ENCODE assay signal across 8 mouse cellular contexts in genomic region chr17:44735991-44736561, GRCm38 (mm10). TPM values are rescaled to one million over a fixed set of nuclear protein-coding genes. Genes with fewer than 3 reads are reported as not detected.
DNase-seq lines count a peak whose midpoint lies in the region; ATAC-seq and TF ChIP-seq lines count a peak whose summit lies in the region.

No protein-coding gene starts in this region.

- H3K4me2 ChIP-seq in forebrain, embryonic 13.5 days: peak overlapping the region; percentile 90
- H3K4me2 ChIP-seq in lung, embryonic 14.5 days: peak overlapping the region; percentile 93
- H3K4me2 ChIP-seq in neural tube, embryonic 15.5 days: peak overlapping the region; percentile 96

- ATAC-seq in CD4-positive, CD25-positive, alpha-beta regulatory T cell, adult 4 months: peak; percentile 56
- ATAC-seq in forebrain, embryonic 13.5 days: peak; percentile 79
- peak; percentile 77 for ATAC-seq in lung, embryonic 14.5 days (ENCODE audit: insufficient read depth)
- peak; percentile 85 for ATAC-seq in neural tube, embryonic 15.5 days (ENCODE audit: low FRiP score)

- no peaks in the 10 kb centered on the region for H3K9me3 ChIP-seq in forebrain, embryonic 13.5 days (replicated peaks)
- no peaks in the 10 kb centered on the region for H3K9me3 ChIP-seq in lung, embryonic 14.5 days (ENCODE audit: low read depth, low read length)
- no peaks in the 10 kb centered on the region for H3K9me3 ChIP-seq in neural tube, embryonic 15.5 days (replicated peaks)

- 0 out of 2 replicates have a peak, but pooled peaks have one; percentile 20 for TF ChIP-seq POLR2A in brain, embryonic 14.5 days (IDR thresholded peaks at IDR 0.05; ENCODE audit: borderline replicate concordance, extremely low read depth, insufficient read depth, insufficient read length, poor library complexity, severe bottlenecking)

- H3K27me3 ChIP-seq in forebrain, embryonic 13.5 days: peaks cover 89% of the 10 kb centered on the region
- H3K27me3 ChIP-seq in lung, embryonic 14.5 days (ENCODE audit: insufficient read depth, low read length): peaks cover 78% of the 10 kb centered on the region
- peaks cover 68% of the 10 kb centered on the region for H3K27me3 ChIP-seq in neural tube, embryonic 15.5 days (replicated peaks)

- peak overlapping the region; percentile 70 for H3K9ac ChIP-seq in forebrain, embryonic 13.5 days
- H3K9ac ChIP-seq in lung, embryonic 14.5 days: peak overlapping the region; percentile 63
- peak overlapping the region; percentile 69 for H3K9ac ChIP-seq in neural tube, embryonic 15.5 days (replicated peaks)

- no peak overlapping the region for H3K27ac ChIP-seq in forebrain, embryonic 13.5 days
- H3K27ac ChIP-seq in lung, embryonic 14.5 days (ENCODE audit: low read depth): no peak overlapping the region
- peak overlapping the region; percentile 43; the same call in 1 of the 2 replicates for H3K27ac ChIP-seq in neural tube, embryonic 15.5 days (replicated peaks)

- peak overlapping the region; percentile 64 for H3K4me3 ChIP-seq in forebrain, embryonic 13.5 days
- H3K4me3 ChIP-seq in lung, embryonic 14.5 days (ENCODE audit: low read depth, low read length): peak overlapping the region; percentile 64
- H3K4me3 ChIP-seq in neural tube, embryonic 15.5 days (replicated peaks): peak overlapping the region; percentile 76

- H3K4me1 ChIP-seq in forebrain, embryonic 13.5 days: peaks cover 42% of the 10 kb centered on the region
- H3K4me1 ChIP-seq in lung, embryonic 14.5 days (ENCODE audit: insufficient read depth): 0 out of 2 replicates have a peak, but pooled peaks cover 4% of the 10 kb centered on the region
- peaks cover 43% of the 10 kb centered on the region for H3K4me1 ChIP-seq in neural tube, embryonic 15.5 days

- intact Hi-C loops in heart, postnatal 10 days (cut with DNase I): loop anchor here (1.0 to 10.0 kb wide), 3 partner anchors 280 to 519 kb away; no protein-coding TSS in a partner anchor

- peak; percentile 86 for DNase-seq in brain, embryonic 14.5 days (ENCODE audit: low read depth)
- DNase-seq in heart, postnatal 10 days: peak; percentile 77 to 81
- peak; percentile 48 to 79 for DNase-seq in kidney, postnatal 36 days
- DNase-seq in lung, embryonic 14.5 days: peak; percentile 84
- peak; percentile 70 for DNase-seq in testis, postnatal 10 days (ENCODE audit: low spot score)

- peak; percentile 21; the same call in 1 of the 2 replicates for TF ChIP-seq CTCF in brain, embryonic 14.5 days (IDR thresholded peaks at IDR 0.05; ENCODE audit: borderline replicate concordance, extremely low read depth, insufficient read depth, insufficient read length)
- TF ChIP-seq CTCF in lung, embryonic 14.5 days (IDR thresholded peaks at IDR 0.05; ENCODE audit: low read depth): peak; percentile 24; the same call in 1 of the 2 replicates

- WGBS in forebrain, embryonic 13.5 days: under 1% methylated on average over 70 of the region's 73 CpGs
- WGBS in lung, embryonic 14.5 days: under 1% methylated on average over 71 of the region's 73 CpGs
- WGBS in neural tube, embryonic 15.5 days: under 1% methylated on average over 65 of the region's 73 CpGs

- H3K36me3 ChIP-seq in forebrain, embryonic 13.5 days (ENCODE audit: poor library complexity, severe bottlenecking): no peaks in the 10 kb centered on the region
- H3K36me3 ChIP-seq in lung, embryonic 14.5 days (ENCODE audit: insufficient read depth): no peaks in the 10 kb centered on the region
- no peaks in the 10 kb centered on the region for H3K36me3 ChIP-seq in neural tube, embryonic 15.5 days

RNA-seq across cellular contexts. Expression of gene Supt3, which starts 40.9 kb away (rescaled TPM):
- polyA plus RNA-seq in CD4-positive, CD25-positive, alpha-beta regulatory T cell, adult 4 months (2017; shearing (Covaris generic)): 10 to 100 TPM; 18.0 to 22.0 TPM
- 6.4 and 8.9 TPM in 2 replicates for polyA plus RNA-seq in brain, embryonic 14.5 days (2012; rRNA removed)
- polyA plus RNA-seq in forebrain, embryonic 13.5 days (2015; fragmentation: Nextera tagmentation; extraction: Ambion mirVana): 20.0 and 21.0 TPM in 2 replicates
- 10 to 100 TPM; 15.2 to 15.4 TPM for total RNA-seq in heart, postnatal 10 days (2021)
- polyA plus RNA-seq in lung, embryonic 14.5 days (2014; fragmentation: Nextera tagmentation; extraction: Ambion mirVana): 21.1 and 23.1 TPM in 2 replicates
- polyA plus RNA-seq in neural tube, embryonic 15.5 days (2015; fragmentation: Nextera tagmentation; extraction: Ambion mirVana): 24.5 and 26.3 TPM in 2 replicates
